ENCODE assay signal across 23 mouse cellular contexts in genomic region chr8:30152921-30153320, GRCm38 (mm10).
DNase-seq lines count a peak whose midpoint lies in the region; ATAC-seq and TF ChIP-seq lines count a peak whose summit lies in the region.
"Had no signal": no experiment of that assay in that cellular context is flagged by ENCODE, and none has a peak within 500 bp of the region (broad histone marks: within the 10 kb centered on the region; RNA-seq: fewer than 3 reads in every experiment).

No protein-coding gene starts in this region.

- 0 out of 2 replicates have a peak, but pooled peaks have one; percentile 28 for ATAC-seq in hindbrain, embryonic 13.5 days (ENCODE audit: low FRiP score)
- ATAC-seq in hindbrain, embryonic 16.5 days: no peak
- ATAC-seq in midbrain, embryonic 16.5 days: peak; percentile 54; the same call in 1 of the 2 replicates
- no peak for ATAC-seq in midbrain, embryonic 13.5 days
- ATAC-seq in forebrain, postnatal 0 days: peak; percentile 85
- ATAC-seq: CD4-positive, CD25-positive, alpha-beta regulatory T cell, adult 4 months; inflammation-experienced regulatory T-cells, adult 6 months; intestine, postnatal 0 days had no signal

- peak; percentile 60 for DNase-seq in brain, embryonic 14.5 days (ENCODE audit: low read depth)
- DNase-seq in forebrain, postnatal 0 days: peak; percentile 44
- DNase-seq in layer of hippocampus, adult 9-10 months (ENCODE audit: low spot score): no peak
- DNase-seq: adrenal gland, adult 8-10 months; adrenal gland, postnatal 36 days; cerebellum, adult 11-12 months; cerebellum, adult 9-10 months; cerebellum, postnatal 25 days; gastrocnemius, postnatal 36 days; heart, adult 11 months; heart, postnatal 10 days; heart, postnatal 4 days had no signal

- 53% methylated on average over 4 of the region's 4 CpGs for WGBS in hindbrain, embryonic 13.5 days
- WGBS in hindbrain, embryonic 16.5 days: 50% methylated on average over 4 of the region's 4 CpGs
- WGBS in midbrain, embryonic 16.5 days: 37% methylated on average over 4 of the region's 4 CpGs
- 54% methylated on average over 4 of the region's 4 CpGs for WGBS in midbrain, embryonic 13.5 days
- 24% methylated on average over 4 of the region's 4 CpGs for WGBS in forebrain, postnatal 0 days

- 0 out of 2 replicates have a peak overlapping the region, but pooled peaks have one; percentile 18 for H3K27ac ChIP-seq in hindbrain, embryonic 13.5 days
- no peak overlapping the region for H3K27ac ChIP-seq in hindbrain, embryonic 16.5 days (ENCODE audit: low read depth, low read length)
- H3K27ac ChIP-seq in midbrain, embryonic 16.5 days (ENCODE audit: low read length): peak overlapping the region; percentile 8; the same call in 1 of the 2 replicates
- no peak overlapping the region for H3K27ac ChIP-seq in midbrain, embryonic 13.5 days
- peak overlapping the region; percentile 6; the same call in 1 of the 2 replicates for H3K27ac ChIP-seq in forebrain, postnatal 0 days (ENCODE audit: low read depth, low read length)
- H3K27ac ChIP-seq: embryonic facial prominence, embryonic 12.5 days; heart, embryonic 10.5 days; hindbrain, embryonic 12.5 days had no signal

- no peaks in the 10 kb centered on the region for H3K9me3 ChIP-seq in hindbrain, embryonic 13.5 days
- no peaks in the 10 kb centered on the region for H3K9me3 ChIP-seq in hindbrain, embryonic 16.5 days (ENCODE audit: control insufficient read depth, low read length)
- H3K9me3 ChIP-seq in midbrain, embryonic 16.5 days (replicated peaks; ENCODE audit: control insufficient read depth, low read length, poor library complexity, severe bottlenecking): no peaks in the 10 kb centered on the region
- H3K9me3 ChIP-seq in midbrain, embryonic 13.5 days: no peaks in the 10 kb centered on the region
- H3K9me3 ChIP-seq in forebrain, postnatal 0 days (ENCODE audit: low read length): no peaks in the 10 kb centered on the region
- H3K9me3 ChIP-seq: embryonic facial prominence, embryonic 12.5 days; heart, embryonic 10.5 days had no signal

- H3K4me3 ChIP-seq in hindbrain, embryonic 13.5 days: no peak overlapping the region
- H3K4me3 ChIP-seq in hindbrain, embryonic 16.5 days (ENCODE audit: low read length): no peak overlapping the region
- no peak overlapping the region for H3K4me3 ChIP-seq in midbrain, embryonic 16.5 days (ENCODE audit: low read depth, low read length)
- no peak overlapping the region for H3K4me3 ChIP-seq in midbrain, embryonic 13.5 days (replicated peaks)
- H3K4me3 ChIP-seq in forebrain, postnatal 0 days (ENCODE audit: low read depth, low read length): no peak overlapping the region
- H3K4me3 ChIP-seq: embryonic facial prominence, embryonic 12.5 days; heart, embryonic 10.5 days; hindbrain, embryonic 12.5 days had no signal

- no peaks in the 10 kb centered on the region for H3K36me3 ChIP-seq in hindbrain, embryonic 13.5 days
- H3K36me3 ChIP-seq in hindbrain, embryonic 16.5 days (ENCODE audit: control insufficient read depth, insufficient read depth, low read length): no peaks in the 10 kb centered on the region
- H3K36me3 ChIP-seq in midbrain, embryonic 16.5 days (ENCODE audit: control insufficient read depth, insufficient read depth, low read length): no peaks in the 10 kb centered on the region
- no peaks in the 10 kb centered on the region for H3K36me3 ChIP-seq in midbrain, embryonic 13.5 days
- H3K36me3 ChIP-seq in forebrain, postnatal 0 days (ENCODE audit: insufficient read depth): no peaks in the 10 kb centered on the region
- H3K36me3 ChIP-seq: embryonic facial prominence, embryonic 12.5 days; G1E; heart, embryonic 10.5 days; hindbrain, embryonic 12.5 days had no signal

- no peak for TF ChIP-seq CTCF in brain, embryonic 14.5 days (IDR thresholded peaks at IDR 0.05; ENCODE audit: borderline replicate concordance, extremely low read depth, insufficient read depth, insufficient read length)
- TF ChIP-seq CTCF in forebrain, postnatal 0 days (IDR thresholded peaks at IDR 0.05; ENCODE audit: low read depth): no peak

- H3K4me2 ChIP-seq in hindbrain, embryonic 13.5 days: no peak overlapping the region
- H3K4me2 ChIP-seq in hindbrain, embryonic 16.5 days (ENCODE audit: low read length): no peak overlapping the region
- no peak overlapping the region for H3K4me2 ChIP-seq in midbrain, embryonic 16.5 days (ENCODE audit: low read length)
- no peak overlapping the region for H3K4me2 ChIP-seq in midbrain, embryonic 13.5 days (replicated peaks)
- H3K4me2 ChIP-seq in forebrain, postnatal 0 days (ENCODE audit: low read depth): no peak overlapping the region
- H3K4me2 ChIP-seq: embryonic facial prominence, embryonic 12.5 days; hindbrain, embryonic 12.5 days had no signal

- H3K9ac ChIP-seq in hindbrain, embryonic 13.5 days: no peak overlapping the region
- no peak overlapping the region for H3K9ac ChIP-seq in hindbrain, embryonic 16.5 days (ENCODE audit: low read depth, low read length)
- H3K9ac ChIP-seq in midbrain, embryonic 16.5 days (ENCODE audit: low read depth, low read length): no peak overlapping the region
- no peak overlapping the region for H3K9ac ChIP-seq in midbrain, embryonic 13.5 days (replicated peaks)
- H3K9ac ChIP-seq in forebrain, postnatal 0 days: no peak overlapping the region
- H3K9ac ChIP-seq: embryonic facial prominence, embryonic 12.5 days; hindbrain, embryonic 12.5 days had no signal

- no peaks in the 10 kb centered on the region for H3K27me3 ChIP-seq in hindbrain, embryonic 13.5 days
- no peaks in the 10 kb centered on the region for H3K27me3 ChIP-seq in hindbrain, embryonic 16.5 days (replicated peaks; ENCODE audit: control insufficient read depth, insufficient read depth, low read length)
- H3K27me3 ChIP-seq in midbrain, embryonic 16.5 days (ENCODE audit: control insufficient read depth, insufficient read depth, low read depth, low read length): no peaks in the 10 kb centered on the region
- no peaks in the 10 kb centered on the region for H3K27me3 ChIP-seq in midbrain, embryonic 13.5 days
- H3K27me3 ChIP-seq in forebrain, postnatal 0 days (ENCODE audit: insufficient read depth, low read length): no peaks in the 10 kb centered on the region
- H3K27me3 ChIP-seq: embryonic facial prominence, embryonic 12.5 days; hindbrain, embryonic 12.5 days had no signal

- no peak for TF ChIP-seq POLR2A in brain, embryonic 14.5 days (IDR thresholded peaks at IDR 0.05; ENCODE audit: borderline replicate concordance, extremely low read depth, insufficient read depth, insufficient read length, poor library complexity, severe bottlenecking)

- peaks cover 10% of the 10 kb centered on the region for H3K4me1 ChIP-seq in hindbrain, embryonic 13.5 days (replicated peaks)
- no peaks in the 10 kb centered on the region for H3K4me1 ChIP-seq in hindbrain, embryonic 16.5 days (ENCODE audit: control insufficient read depth, insufficient read depth, low read depth, low read length)
- H3K4me1 ChIP-seq in midbrain, embryonic 16.5 days (ENCODE audit: control insufficient read depth, insufficient read depth, low read length): peaks cover 2% of the 10 kb centered on the region; the same call in 1 of the 2 replicates
- no peaks in the 10 kb centered on the region; the same call in 1 of the 2 replicates for H3K4me1 ChIP-seq in midbrain, embryonic 13.5 days (replicated peaks)
- peaks cover 4% of the 10 kb centered on the region; the same call in 1 of the 2 replicates for H3K4me1 ChIP-seq in forebrain, postnatal 0 days (ENCODE audit: insufficient read depth)
- H3K4me1 ChIP-seq: embryonic facial prominence, embryonic 12.5 days; heart, embryonic 10.5 days; hindbrain, embryonic 12.5 days had no signal

Comparison
In these comparisons a context has a peak if more than half of its experiments do, and no peak if none do; other contexts are left out.
1. ATAC-seq: peak in hindbrain, embryonic 13.5 days (single experiment), midbrain, embryonic 16.5 days (single experiment) and forebrain, postnatal 0 days (single experiment); none in hindbrain, embryonic 16.5 days (single experiment) and midbrain, embryonic 13.5 days (single experiment).
2. H3K27ac ChIP-seq: peak in hindbrain, embryonic 13.5 days (single experiment), midbrain, embryonic 16.5 days (single experiment) and forebrain, postnatal 0 days (single experiment); none in hindbrain, embryonic 16.5 days (single experiment) and midbrain, embryonic 13.5 days (single experiment).